Mouse (Mus musculus) midbrain, postnatal 0 days (tissue): ENCODE measurements around the gene Rc3h2. TPM values are rescaled to one million over a fixed set of nuclear protein-coding genes. Genes with fewer than 3 reads are reported as not detected.
A peak's percentile ranks its signal among the peaks of the same experiment; 100 is the strongest.

Experiments
- ATAC-seq: fragments of 200-750 bp; cut with Nextera tagmentation; 2 replicates; pipeline ENCODE4 v1.8.0; 2017; ENCODE audit warnings: moderate number of reproducible peaks, mild to moderate bottlenecking, moderate TSS enrichment, moderate library complexity; ENCODE audit not compliant: low FRiP score
- DNase-seq: peaks from one replicate; pipeline ENCODE4 v3.0.0-alpha.2; 2015; ENCODE audit warnings: low spot score
- H3K27ac ChIP-seq: fragments of 300-500 bp; sonication (generic); 2 replicates; pipeline ENCODE4 v1.5.1; 2014; ENCODE audit warnings: low read depth, mild to moderate bottlenecking, low read length, mixed read lengths
- H3K27me3 ChIP-seq: fragments of 300-500 bp; sonication (generic); 2 replicates; pipeline ENCODE4 v1.6.1; 2014; ENCODE audit warnings: low read length, control low read depth, mixed read lengths; ENCODE audit not compliant: insufficient read depth
- H3K36me3 ChIP-seq: fragments of 300-500 bp; sonication (generic); 2 replicates; pipeline ENCODE4 v1.6.1; 2014; ENCODE audit warnings: low read length, control low read depth, mixed read lengths; ENCODE audit not compliant: insufficient read depth
- H3K4me1 ChIP-seq: fragments of 300-500 bp; sonication (generic); 2 replicates; pipeline ENCODE4 v1.6.1; 2014; ENCODE audit warnings: mild to moderate bottlenecking, control low read depth, antibody characterized with exemption, low read length, mixed read lengths; ENCODE audit not compliant: insufficient read depth
- H3K4me2 ChIP-seq: fragments of 300-500 bp; sonication (generic); 2 replicates; pipeline ENCODE4 v1.6.1; 2014; ENCODE audit warnings: low read depth, mild to moderate bottlenecking, low read length, mixed read lengths; ENCODE audit not compliant: poor library complexity, severe bottlenecking
- H3K4me3 ChIP-seq: fragments of 300-500 bp; sonication (generic); 2 replicates; pipeline ENCODE4 v1.5.1; 2014; ENCODE audit warnings: low read depth, mild to moderate bottlenecking, low read length, moderate library complexity
- H3K9ac ChIP-seq: fragments of 300-500 bp; sonication (generic); replicated peaks from 2 replicates; pipeline ENCODE4 v1.6.1; 2014; ENCODE audit warnings: mild to moderate bottlenecking, low read length, moderate library complexity, mixed read lengths; ENCODE audit not compliant: poor library complexity, severe bottlenecking
- H3K9me3 ChIP-seq: fragments of 300-500 bp; sonication (generic); 2 replicates; pipeline ENCODE4 v1.6.1; 2016; ENCODE audit warnings: low read length, control low read depth
- CTCF ChIP-seq: IDR thresholded peaks from 2 replicates; pipeline ENCODE4 v1.5.1; 2016; ENCODE audit warnings: antibody characterized with exemption, mild to moderate bottlenecking
- WGBS: fragments of 180-500 bp; shearing (Covaris S2); extraction: QIAGEN DNeasy Blood & Tissue Kit; methylation state at CpG from one replicate; pipeline ENCODE4 v1.1.7; 2014; 5-methylcytosine and 5-hydroxymethylcytosine counted together
- polyA plus RNA-seq: library from polyadenylated mRNA; unstranded; fragments of >200 nt; fragmentation: Nextera tagmentation; extraction: Ambion mirVana; gene quantifications from 2 replicates; pipeline ENCODE4 v1.2.1, GENCODE M21; 2015
- total RNA-seq: library from RNA; depleted of rRNA; stranded (reverse); fragments of >200 nt; gene quantifications from 2 replicates; pipeline ENCODE4 v1.2.3, GENCODE M21; 2014; rRNA removed

Gene Rc3h2
- 56.2 and 70.4 TPM in 2 replicates for total RNA-seq
- 9.0 and 13.3 TPM in 2 replicates for polyA plus RNA-seq

DNA sequence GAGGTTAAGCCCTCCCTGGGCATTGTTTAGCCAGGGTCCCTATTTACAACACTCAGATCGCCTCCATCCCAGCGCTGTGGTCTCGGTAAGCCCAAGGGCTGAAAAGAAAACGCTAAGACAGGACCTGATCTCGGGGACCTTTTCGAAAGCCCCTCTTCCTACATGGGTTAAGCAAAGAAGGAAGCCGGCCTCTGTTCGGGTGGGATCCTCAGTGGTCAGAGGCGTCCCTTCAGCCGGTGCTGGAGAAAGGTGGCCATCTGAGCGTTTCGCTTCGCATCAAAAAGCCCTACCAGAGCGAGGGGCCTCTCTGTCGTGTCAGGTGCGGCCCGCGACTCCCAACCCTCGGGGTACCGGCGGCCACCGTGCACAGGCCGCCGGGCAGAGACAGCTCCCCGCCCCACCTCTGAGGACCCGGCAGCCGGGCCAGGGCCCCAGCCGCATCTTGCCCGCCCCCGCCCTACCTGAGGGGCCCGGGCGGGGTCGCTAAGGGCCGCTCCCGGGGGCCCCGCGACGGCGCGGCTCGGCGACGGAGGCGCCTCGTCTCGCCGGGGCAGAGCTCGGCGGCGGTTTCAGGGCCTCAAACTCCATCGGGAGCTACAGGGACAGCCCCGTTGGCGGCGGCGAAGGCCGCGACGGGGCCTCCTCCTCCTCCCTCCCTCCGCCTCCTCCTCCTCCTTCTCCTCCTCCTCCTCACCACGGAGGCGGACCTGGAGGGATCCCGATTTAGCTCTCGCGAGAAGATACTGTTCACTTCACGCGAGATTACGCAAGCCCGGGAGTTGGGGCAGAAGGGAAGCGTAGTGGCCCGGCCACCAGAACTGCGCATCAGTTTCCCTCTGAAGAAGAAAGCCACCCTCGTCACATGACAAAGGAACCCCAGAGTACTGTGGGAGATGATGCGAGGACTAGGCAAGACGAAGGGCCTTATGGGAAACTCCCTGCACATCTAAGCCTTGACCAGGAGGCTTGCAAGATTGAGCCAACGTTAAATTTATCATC lies at the start of gene Rc3h2:
Rc3h2 (minus strand) TSS at position 598 of the 999 bp plus-strand sequence.
- Histone ChIP-seq H3K4me3 (peak within 1 kb of the TSS; percentile 98), H3K36me3 (0 out of 2 replicates have a peak, but pooled peaks cover 1% of the 10 kb centered on the region), H3K4me2 (peak within 1 kb of the TSS; percentile 65), H3K9ac (peak within 1 kb of the TSS; percentile 98), H3K9me3 (no peaks in the 10 kb centered on the region), H3K4me1 (peaks cover 3% of the 10 kb centered on the region; the same call in 1 of the 2 replicates), H3K27me3 (no peaks in the 10 kb centered on the region), H3K27ac (peak within 1 kb of the TSS; percentile 96)
- no peak for TF ChIP-seq CTCF
- peak; percentile 99 for ATAC-seq
- peak; percentile 98 for DNase-seq
- under 1% methylated on average over 42 of the region's 75 CpGs for WGBS

DNA sequence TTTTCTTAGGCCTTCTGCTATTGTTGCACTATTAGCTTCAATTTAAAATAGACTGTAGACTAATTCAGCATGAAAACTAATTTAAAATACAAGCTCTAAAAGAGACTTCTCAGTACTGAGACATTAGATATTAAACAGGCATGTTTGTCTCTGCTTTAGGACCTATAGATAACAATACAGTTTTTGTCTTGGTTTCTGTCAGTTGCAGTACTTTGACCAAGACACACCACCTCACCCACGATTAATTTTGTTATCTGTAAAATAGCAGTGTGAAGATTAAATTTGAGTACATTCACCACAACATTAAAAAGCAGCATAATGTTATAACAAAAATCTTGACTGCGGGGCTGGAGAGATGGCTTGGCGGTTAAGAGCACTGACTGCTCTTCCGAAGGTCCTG lies 43.6 kb upstream of the Rc3h2 start:
- Histone ChIP-seq H3K27me3 (no peaks in the 10 kb centered on the region), H3K9me3 (no peaks in the 10 kb centered on the region), H3K36me3 (peaks cover 5% of the 10 kb centered on the region; the same call in 1 of the 2 replicates), H3K9ac (no peak overlapping the region), H3K4me3 (no peak overlapping the region), H3K4me2 (no peak overlapping the region), H3K27ac (no peak overlapping the region), H3K4me1 (no peaks in the 10 kb centered on the region)
- ATAC-seq (no peak), DNase-seq (no peak)
- 95% methylated on average over 4 of the region's 4 CpGs for WGBS
- TF ChIP-seq CTCF, result no peak

DNA sequence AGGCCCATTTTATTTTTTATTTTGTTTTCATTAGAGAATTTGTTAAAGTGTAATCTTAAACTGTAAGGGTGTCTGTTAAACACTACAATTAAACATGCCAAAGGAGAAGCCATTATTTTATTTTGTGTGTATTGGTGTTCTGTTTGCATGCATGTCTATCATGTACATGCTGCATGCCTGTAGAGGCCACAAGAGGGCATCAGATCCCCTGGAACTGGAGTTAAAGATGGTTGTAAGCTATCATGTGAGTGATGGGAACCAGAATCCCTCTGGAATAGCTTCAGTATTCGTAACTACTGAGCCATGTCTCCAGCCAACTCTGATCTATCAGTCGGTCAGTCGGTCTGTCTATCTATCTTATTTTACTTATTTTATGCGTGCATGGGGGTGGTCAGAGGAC lies 38.0 kb upstream of the Rc3h2 start:
- 96% methylated on average over 4 of the region's 4 CpGs for WGBS
- Histone ChIP-seq H3K4me1 (no peaks in the 10 kb centered on the region), H3K9me3 (no peaks in the 10 kb centered on the region), H3K4me2 (no peak overlapping the region), H3K36me3 (no peaks in the 10 kb centered on the region), H3K27me3 (no peaks in the 10 kb centered on the region), H3K4me3 (no peak overlapping the region), H3K27ac (no peak overlapping the region), H3K9ac (no peak overlapping the region)
- ATAC-seq, result no peak
- peak; percentile 32 for TF ChIP-seq CTCF
- DNase-seq, result no peak

DNA sequence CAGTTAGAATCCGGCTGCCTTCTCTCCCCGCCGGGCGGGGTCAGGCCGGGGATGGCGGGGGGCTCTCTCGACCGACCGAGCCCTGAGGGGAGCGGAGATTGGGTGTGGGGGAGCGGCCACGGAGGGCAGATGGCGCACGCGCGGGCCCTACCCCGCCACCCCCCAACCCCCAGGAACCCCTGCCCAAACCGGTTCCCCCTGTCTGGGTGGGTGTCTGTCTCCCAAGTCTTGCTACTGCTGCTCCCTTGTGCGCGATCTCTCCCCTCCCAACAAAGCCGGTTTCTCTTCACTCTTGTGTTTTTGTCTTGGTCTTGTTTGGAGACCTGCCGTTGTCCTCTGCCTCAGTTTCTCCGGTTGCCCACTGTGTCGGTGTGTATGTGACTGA lies 29.7 kb upstream of the Rc3h2 start:
- under 1% methylated on average over 24 of the region's 24 CpGs for WGBS
- peak overlapping the region; percentile 93 for H3K27ac ChIP-seq
- no peak for TF ChIP-seq CTCF

DNA sequence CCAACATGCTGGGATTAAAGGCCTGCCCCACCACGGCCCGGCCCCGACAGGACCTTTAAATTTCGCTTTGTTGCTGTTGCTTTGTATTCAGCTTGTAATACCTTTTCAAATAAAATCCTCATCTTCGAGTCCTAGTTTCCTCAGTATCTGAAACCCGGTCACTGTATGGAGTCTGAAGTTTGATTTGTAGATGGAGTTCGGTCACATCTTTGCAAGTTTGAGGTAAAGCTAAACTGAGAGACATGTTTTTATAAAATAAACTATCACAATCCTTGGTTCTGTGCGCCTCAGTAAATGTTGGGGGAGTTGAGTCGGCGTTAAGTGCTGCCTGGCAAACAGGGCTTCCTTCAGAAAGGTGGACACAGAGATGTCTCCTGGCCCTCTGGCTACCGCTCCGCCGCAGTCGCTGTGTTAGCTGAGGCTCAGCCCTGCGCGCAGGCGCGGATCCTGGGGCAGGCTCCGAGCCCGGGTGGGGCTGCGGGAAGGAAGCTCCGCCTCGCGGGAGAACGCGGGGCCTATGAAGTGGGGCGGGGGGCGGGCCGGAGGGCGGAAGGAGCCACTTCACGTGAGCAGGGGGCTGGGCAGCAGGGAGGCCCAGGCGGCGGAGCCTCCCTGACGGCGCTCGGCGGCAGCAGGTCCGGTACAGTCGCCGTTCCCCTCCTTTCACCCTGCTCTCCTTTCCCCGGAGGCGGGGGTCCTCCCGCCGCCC lies 29.1 kb upstream of the Rc3h2 start:
- Histone ChIP-seq H3K4me1 (no peaks in the 10 kb centered on the region), H3K9ac (peak overlapping the region; percentile 94), H3K4me2 (peak overlapping the region; percentile 68), H3K4me3 (peak overlapping the region; percentile 90), H3K27ac (peak overlapping the region; percentile 93), H3K9me3 (no peaks in the 10 kb centered on the region), H3K27me3 (no peaks in the 10 kb centered on the region), H3K36me3 (no peaks in the 10 kb centered on the region)
- peak; percentile 33 for TF ChIP-seq CTCF
- 7% methylated on average over 37 of the region's 44 CpGs for WGBS
- DNase-seq (peak; percentile 96), ATAC-seq (peak; percentile 98)

More for the DNA sequence above, 29.7 kb upstream of the Rc3h2 start:
- peak; percentile 88 for ATAC-seq
- Histone ChIP-seq H3K4me3 (peak overlapping the region; percentile 90), H3K36me3 (no peaks in the 10 kb centered on the region), H3K27me3 (no peaks in the 10 kb centered on the region), H3K4me1 (no peaks in the 10 kb centered on the region), H3K9ac (peak overlapping the region; percentile 94), H3K9me3 (no peaks in the 10 kb centered on the region), H3K4me2 (peak overlapping the region; percentile 68)
- DNase-seq, result no peak
